Mouse (Mus musculus): Measurements from ENCODE around the gene Mcf2l.

- TF ChIP-seq CTCF (IDR thresholded peaks at IDR 0.05): no peak
- no peak for TF ChIP-seq EP300 (IDR thresholded peaks at IDR 0.05; ENCODE audit: insufficient read depth, low read depth, low read length)
- no peak for TF ChIP-seq POLR2A (IDR thresholded peaks at IDR 0.05; ENCODE audit: insufficient read depth, low read depth, low read length)
These were observed 75.0 kb downstream of the Mcf2l start for GRCm38 (mm10) chr8:12948574-12948961.

All from heart, adult 2 months (tissue).